Mouse (Mus musculus): Measurements from ENCODE around the gene Timm22.

The Timm22 gene

DNA sequence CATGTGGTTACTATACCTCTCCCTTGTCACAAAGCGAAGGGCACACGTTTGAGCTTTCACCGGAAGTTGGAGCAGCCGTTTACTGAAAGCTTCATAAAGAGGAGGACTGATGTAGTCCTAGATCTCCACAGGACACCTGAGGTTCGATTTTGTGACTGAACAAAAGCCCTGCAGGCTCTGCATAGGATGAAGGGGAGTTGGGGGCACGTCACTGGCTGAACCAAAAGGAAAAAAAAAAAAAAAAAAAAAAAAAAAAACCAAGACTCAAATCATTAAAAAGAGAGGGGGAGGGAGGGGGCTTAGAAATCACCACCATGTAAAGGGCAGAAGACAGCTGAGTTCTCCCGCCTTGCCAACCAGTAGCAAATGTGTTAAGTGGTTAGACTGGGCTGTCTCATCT, 18.0 kb upstream of the Timm22 start:
- CTCF ChIA-PET: interaction anchor here (0.7 kb wide), 1 partner anchor 44 kb away, joined by 11 read pairs; no protein-coding TSS in a partner anchor

- CTCF ChIA-PET: interaction anchor here (0.6 kb wide), 1 partner anchor 13 kb away, joined by 3 read pairs; no protein-coding TSS in a partner anchor
Observed at GRCm38 (mm10) chr11:76392532-76392931, 14.2 kb upstream of the Timm22 start.

DNA sequence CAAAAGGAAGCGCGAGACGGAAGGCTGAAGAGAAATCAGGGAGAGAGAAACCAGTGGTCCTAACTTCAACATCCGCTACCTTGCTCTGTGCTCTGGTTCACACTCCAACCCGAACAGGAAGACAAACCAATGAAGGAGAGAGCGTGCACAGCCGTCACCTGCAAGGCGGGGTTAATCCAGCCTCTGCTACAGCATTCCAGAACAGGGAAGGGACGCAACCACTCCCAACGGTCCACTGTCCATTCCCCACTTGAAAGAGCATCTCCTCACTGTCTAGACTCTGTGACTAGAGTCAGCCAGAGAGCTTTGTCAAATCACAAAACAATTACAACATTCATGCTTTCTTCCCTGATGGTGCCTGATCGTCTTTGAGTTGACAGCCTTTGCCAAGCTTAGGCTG, 13.8 kb upstream of the Timm22 start:
- CTCF ChIA-PET: interaction anchor here (0.6 kb wide), 1 partner anchor 13 kb away, joined by 3 read pairs; no protein-coding TSS in a partner anchor

- CTCF ChIA-PET: interaction anchor here (0.6 to 0.8 kb wide), 2 partner anchors 9 to 15 kb away, joined by 3 read pairs; partner anchors contain the start of gene Timm22
Observed at GRCm38 (mm10) chr11:76397650-76398311, 9.0 kb upstream of the Timm22 start.

DNA sequence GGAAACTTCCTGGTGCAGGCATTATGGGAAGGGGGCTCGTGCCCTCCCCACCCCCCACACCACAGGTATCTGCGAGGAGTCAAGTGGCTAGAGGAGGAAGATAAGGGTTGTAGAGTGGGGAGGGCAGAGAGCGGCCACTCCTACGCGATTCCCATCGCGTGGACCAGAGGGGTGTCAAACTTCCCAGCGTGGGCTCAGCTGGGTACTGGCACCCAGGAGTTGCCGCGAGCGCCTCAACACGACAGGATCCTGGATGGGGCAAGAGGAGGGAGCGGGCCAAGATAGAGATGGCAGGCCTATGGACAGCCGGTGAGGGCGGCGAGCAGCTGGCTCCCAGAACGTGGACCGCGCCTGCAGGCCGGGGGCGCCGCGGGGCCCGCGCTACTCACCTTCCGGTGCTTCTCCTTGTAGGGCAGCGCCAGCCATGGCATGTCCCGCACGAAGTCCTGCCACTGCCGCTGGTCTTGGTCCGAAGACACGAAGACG, 8.4 kb upstream of the Timm22 start:
- CTCF ChIA-PET: interaction anchor here (0.6 to 0.8 kb wide), 2 partner anchors 8 to 14 kb away, joined by 3 read pairs; partner anchors contain the start of gene Timm22

- CTCF ChIA-PET: no interaction called here
Observed at GRCm38 (mm10) chr11:76398798-76399586, 7.8 kb upstream of the Timm22 start, which contains the start of gene Nxn. Gene Nxn, minus strand, starts transcription at chr11:76399140.

DNA sequence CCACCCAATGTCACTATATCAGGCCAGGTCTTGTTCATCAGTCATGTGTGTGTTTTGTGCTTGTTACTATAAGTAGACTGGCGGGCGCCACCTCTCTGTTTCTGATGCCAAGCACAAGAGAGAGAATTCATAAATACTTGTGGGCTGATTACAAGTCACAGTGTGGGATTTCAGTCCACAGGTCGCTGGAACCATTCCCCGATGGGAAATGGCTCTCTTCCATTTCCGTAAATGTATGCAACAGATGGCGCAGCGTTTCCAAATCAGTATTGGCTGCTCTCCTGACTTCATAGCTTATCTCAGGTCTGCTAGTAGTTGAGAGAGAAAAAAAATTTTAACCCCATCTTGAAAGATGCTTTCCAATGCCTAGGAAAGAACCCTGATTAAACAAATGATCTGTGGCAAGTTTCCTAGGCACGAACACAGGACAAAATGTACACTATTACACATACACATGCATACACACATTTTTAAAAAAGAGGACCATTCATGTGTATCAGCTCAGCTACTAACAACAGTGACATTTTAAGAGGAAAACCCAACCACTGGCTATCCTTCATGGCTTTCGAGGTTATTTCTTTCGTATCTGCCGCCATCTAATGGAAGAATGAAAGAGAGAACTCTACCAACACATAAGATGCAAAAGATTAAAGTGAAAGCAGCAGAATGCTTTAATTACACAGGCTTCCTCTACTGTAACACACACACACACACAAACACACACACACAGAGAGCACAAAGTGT, 7.0 kb upstream of the Timm22 start:
- CTCF ChIA-PET: no interaction called here

- CTCF ChIA-PET: interaction anchor here (0.6 kb wide), 1 partner anchor 57 kb away, joined by 3 read pairs; no protein-coding TSS in a partner anchor
Observed at GRCm38 (mm10) chr11:76401398-76401797, 5.4 kb upstream of the Timm22 start.

GRCm38 (mm10) chr11:76405113-76405512, 1.6 kb upstream of the Timm22 start:
- CTCF ChIA-PET: interaction anchor here (1.4 kb wide), 1 partner anchor 152 kb away, joined by 8 read pairs; no protein-coding TSS in a partner anchor

DNA sequence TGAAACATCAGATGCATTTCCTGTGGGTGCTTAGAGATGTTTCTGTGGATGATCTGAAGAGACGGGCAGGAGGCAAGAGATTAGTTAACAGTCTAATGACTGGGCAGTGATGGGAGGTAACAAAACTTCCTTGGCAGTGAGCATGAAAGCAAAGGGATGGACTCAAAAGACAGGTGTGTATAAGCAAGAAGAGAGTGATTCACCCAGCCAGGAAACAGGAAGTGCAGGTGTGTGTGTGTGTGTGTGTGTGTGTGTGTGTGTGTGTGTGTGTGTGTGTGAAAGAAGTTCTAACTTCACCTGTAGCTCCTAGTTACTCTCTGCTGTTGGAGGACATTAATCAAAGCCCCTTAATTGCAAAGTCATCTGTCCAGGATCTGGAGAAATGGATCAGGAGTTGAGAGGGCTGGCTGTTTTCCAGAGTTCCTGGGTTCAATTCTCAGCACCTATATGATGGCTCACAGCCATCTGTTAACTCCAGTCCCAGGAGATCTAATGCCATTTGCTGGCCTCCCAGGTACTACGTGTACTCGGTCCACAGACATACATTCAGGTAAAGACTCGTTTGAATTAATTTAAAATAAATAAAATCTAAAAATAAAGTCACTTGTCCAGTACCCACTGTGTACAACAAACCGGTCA, 1.0 kb upstream of the Timm22 start:
- CTCF ChIA-PET: interaction anchor here (0.6 to 1.4 kb wide), 6 partner anchors 8 to 152 kb away, joined by 3 to 8 read pairs (median 3); no protein-coding TSS in a partner anchor

DNA sequence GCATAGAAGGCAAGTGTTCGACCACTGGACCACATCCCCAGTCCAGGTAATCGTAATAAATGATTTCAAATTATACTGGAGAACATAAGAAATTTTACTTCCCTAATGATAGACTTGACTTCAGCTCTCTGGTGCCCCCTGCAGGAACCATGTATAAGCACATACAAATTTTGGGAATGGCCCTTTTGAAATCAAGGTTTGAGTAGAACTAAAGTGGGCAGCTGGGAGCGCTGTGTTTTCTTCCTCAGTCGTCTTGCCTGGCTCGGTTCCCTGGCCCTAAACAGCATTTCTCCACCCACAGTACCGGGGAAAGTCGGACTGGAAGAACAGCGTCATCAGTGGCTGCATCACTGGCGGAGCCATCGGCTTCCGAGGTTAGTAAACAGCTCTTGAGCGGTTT, 4.1 kb downstream of the Timm22 start:
- CTCF ChIA-PET: interaction anchor here (0.6 to 1.0 kb wide), 4 partner anchors 9 to 496 kb away, joined by 3 to 10 read pairs (median 4); no protein-coding TSS in a partner anchor

- CTCF ChIA-PET: interaction anchor here (0.5 to 1.1 kb wide), 2 partner anchors 15 to 40 kb away, joined by 3 to 10 read pairs; no protein-coding TSS in a partner anchor
Observed at GRCm38 (mm10) chr11:76413202-76413601, 6.5 kb downstream of the Timm22 start.

GRCm38 (mm10) chr11:76415001-76415400, 8.2 kb downstream of the Timm22 start:
- CTCF ChIA-PET: interaction anchor here (0.6 to 0.9 kb wide), 2 partner anchors 18 to 73 kb away, joined by 3 to 16 read pairs; no protein-coding TSS in a partner anchor

DNA sequence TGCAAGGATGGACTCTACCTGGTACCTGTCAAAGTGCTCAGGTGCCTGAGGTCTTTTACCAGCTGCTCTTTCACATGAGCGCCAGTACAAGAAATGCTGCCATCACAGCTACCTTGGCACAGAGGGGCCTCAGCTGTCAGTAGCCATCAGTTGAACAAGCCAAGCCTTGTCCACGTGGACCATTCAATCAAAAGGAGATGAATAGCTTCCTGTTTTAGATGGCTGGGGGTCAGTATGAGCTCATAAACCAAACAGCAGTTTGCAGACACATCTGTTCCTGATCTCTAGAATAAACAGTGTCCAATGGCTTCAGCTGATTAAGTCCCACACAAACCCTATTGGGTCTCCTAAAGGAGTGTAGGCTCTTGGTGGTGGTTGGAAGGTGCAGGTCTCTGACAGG, 9.2 kb downstream of the Timm22 start:
- CTCF ChIA-PET: no interaction called here

- CTCF ChIA-PET: no interaction called here
Observed at GRCm38 (mm10) chr11:76418423-76418822, 11.7 kb downstream of the Timm22 start.

- CTCF ChIA-PET: interaction anchor here (0.6 kb wide), 1 partner anchor 75 kb away, joined by 3 read pairs; no protein-coding TSS in a partner anchor
Observed at GRCm38 (mm10) chr11:76419179-76419578, 12.4 kb downstream of the Timm22 start.

- CTCF ChIA-PET: no interaction called here
Observed at GRCm38 (mm10) chr11:76420896-76421295, 14.1 kb downstream of the Timm22 start.

DNA sequence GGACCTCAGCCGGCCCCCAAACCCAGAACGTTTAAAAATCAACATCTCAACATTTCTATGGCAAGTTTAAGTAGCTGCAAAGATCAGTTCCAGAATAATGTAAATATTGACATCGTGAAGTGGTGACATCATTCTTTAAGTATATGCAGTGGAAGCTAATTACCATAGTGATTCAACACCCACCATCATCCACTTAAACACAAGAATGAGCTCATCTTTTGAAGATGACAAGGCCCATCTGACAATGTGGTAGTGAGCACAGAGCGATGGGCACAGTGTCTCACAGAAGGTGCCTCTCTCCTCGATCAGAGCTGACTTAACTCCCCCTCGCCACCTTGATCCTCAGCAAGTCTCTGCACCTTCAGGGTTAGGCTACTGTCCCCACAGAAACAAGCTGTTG, 19.0 kb downstream of the Timm22 start:
- CTCF ChIA-PET: no interaction called here

- CTCF ChIA-PET: no interaction called here
Observed at GRCm38 (mm10) chr11:76427781-76428180, 21.0 kb downstream of the Timm22 start.

DNA sequence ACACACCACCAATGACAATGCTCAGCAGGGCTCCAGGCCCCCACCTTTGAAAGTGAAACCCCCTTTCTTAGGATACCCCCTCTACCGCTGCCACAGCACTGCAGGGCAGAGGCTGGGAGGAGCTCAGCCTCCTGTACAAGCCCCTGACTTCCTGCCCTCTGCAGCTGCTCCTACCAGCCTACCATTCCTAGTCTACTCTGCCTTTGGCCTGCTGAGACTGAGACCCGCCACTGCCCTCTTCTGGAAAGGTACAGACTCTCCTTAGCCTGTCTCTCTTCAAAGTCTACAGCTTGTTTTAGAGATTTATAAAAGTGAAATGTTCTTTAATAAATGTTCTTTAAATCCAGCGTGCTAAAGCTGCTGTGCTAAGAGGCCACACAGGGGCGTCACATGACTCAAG, 22.3 kb downstream of the Timm22 start:
- CTCF ChIA-PET: no interaction called here

DNA sequence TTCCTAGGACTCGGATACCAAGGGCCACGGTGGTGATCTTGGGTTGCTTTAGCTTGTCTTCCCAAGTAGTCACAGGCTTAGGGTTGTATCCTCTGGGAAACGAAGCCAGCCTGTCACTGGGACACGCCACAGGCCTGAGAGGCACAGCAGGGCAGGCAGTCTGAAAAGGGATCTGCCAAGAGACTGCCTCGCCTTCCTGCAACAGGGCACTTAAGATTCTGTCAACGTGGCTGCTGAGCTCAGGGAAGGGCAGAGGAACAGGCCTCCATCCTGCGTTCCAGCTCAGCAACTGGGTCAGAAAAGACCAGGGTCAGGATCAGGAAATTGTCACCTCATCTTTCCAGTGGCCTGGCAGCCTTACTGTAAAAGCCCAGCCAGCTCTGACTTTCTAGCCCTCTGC, 22.8 kb downstream of the Timm22 start:
- CTCF ChIA-PET: no interaction called here
